Mouse (Mus musculus): ENCODE results near the gene Dock9. TPM values are rescaled to one million over a fixed set of nuclear protein-coding genes. Genes with fewer than 3 reads are reported as not detected.

Gene Dock9
- total and polyA plus RNA-seq, 3 experiments: 3.4 to 21.7 (median 9.3) TPM

- H3K9me3 ChIP-seq (replicated peaks): no peaks in the 10 kb centered on the region
- ATAC-seq (ENCODE audit: extremely low read depth, insufficient number of reproducible peaks, low FRiP score, poor library complexity, severe bottlenecking) (no peak), DNase-seq (ENCODE audit: low spot score) (no peak)
Measured at GRCm38 (mm10) chr14:121752686-121753426, 44.8 kb downstream of the Dock9 start.

DNA sequence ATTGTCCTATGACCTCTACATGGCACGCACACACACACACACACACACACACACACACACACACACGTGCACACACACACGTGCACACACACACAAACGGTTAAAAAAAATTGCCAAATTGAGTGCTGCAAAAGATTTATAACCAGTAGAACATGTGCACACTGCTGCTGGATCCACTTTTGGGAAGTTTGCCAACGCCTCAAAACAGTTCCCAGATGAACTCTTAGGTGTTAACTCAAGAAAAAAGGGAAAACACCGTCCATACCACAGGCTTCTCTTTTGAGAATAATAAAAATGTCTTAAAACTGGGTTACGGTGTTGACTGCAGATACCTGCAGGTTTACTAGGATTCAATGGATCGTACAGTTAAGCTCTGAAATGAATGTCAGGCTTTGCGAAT lies 48.0 kb downstream of the Dock9 start:
- Histone ChIP-seq H3K36me3 (replicated peaks) (no peaks in the 10 kb centered on the region), H3K9me3 (replicated peaks) (no peaks in the 10 kb centered on the region), H3K27me3 (ENCODE audit: insufficient read depth, low read length) (no peaks in the 10 kb centered on the region), H3K4me1 (ENCODE audit: insufficient read depth, low read depth, low read length) (peaks cover 2% of the 10 kb centered on the region; the same call in 1 of the 2 replicates), H3K4me3 (ENCODE audit: low read depth, low read length) (no peak overlapping the region)
- TF ChIP-seq GATA1 (IDR thresholded peaks at IDR 0.05; ENCODE audit: borderline replicate concordance, low read length): no peak
- TF ChIP-seq GATA2 (IDR thresholded peaks at IDR 0.05; ENCODE audit: borderline replicate concordance, low read depth, low read length): no peak
- no peak for TF ChIP-seq POLR2AphosphoS5 (IDR thresholded peaks at IDR 0.05; ENCODE audit: insufficient replicate concordance, low read depth, low read length)
- no peak for TF ChIP-seq CTCF (IDR thresholded peaks at IDR 0.05; ENCODE audit: low read depth, low read length)
- TF ChIP-seq TAL1 (conservative IDR thresholded peaks at IDR 0.05; ENCODE audit: low read depth, low read length): no peak
- DNase-seq (ENCODE audit: low spot score) (no peak), ATAC-seq (ENCODE audit: extremely low read depth, insufficient number of reproducible peaks, low FRiP score, poor library complexity, severe bottlenecking) (no peak)

More at GRCm38 (mm10) chr14:121752686-121753426, 44.8 kb downstream of the Dock9 start:
- no peaks in the 10 kb centered on the region for H3K36me3 ChIP-seq (replicated peaks)
- H3K4me1 ChIP-seq (ENCODE audit: insufficient read depth, low read depth, low read length): peaks cover 2% of the 10 kb centered on the region; the same call in 1 of the 2 replicates
- no peaks in the 10 kb centered on the region for H3K27me3 ChIP-seq (ENCODE audit: insufficient read depth, low read length)
- TF ChIP-seq TAL1 (conservative IDR thresholded peaks at IDR 0.05; ENCODE audit: low read depth, low read length) (no peak), GATA2 (IDR thresholded peaks at IDR 0.05; ENCODE audit: borderline replicate concordance, low read depth, low read length) (no peak), CTCF (IDR thresholded peaks at IDR 0.05; ENCODE audit: low read depth, low read length) (no peak), POLR2AphosphoS5 (IDR thresholded peaks at IDR 0.05; ENCODE audit: insufficient replicate concordance, low read depth, low read length) (no peak), GATA1 (IDR thresholded peaks at IDR 0.05; ENCODE audit: borderline replicate concordance, low read length) (no peak)
- H3K4me3 ChIP-seq (ENCODE audit: low read depth, low read length): no peak overlapping the region

DNA sequence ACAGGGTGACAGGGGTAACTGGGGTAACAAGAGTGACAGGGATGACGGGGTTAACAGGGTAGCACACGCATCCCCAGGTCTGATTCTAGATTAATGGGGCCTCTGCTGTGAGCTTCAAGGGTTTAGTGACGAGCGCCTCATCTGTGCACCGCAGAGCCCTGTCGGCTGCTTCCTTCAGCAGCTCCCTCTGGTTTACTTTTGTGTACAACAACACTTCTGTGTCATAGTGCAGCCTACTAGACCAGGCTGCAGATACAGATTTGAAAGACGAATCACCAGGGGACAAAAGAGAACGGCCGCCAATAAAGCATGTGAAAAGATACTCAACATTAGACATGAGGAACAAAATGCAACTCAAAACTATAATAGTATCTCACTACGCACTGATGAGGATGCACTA lies 48.6 kb downstream of the Dock9 start:
- DNase-seq (ENCODE audit: low spot score): no peak

DNA sequence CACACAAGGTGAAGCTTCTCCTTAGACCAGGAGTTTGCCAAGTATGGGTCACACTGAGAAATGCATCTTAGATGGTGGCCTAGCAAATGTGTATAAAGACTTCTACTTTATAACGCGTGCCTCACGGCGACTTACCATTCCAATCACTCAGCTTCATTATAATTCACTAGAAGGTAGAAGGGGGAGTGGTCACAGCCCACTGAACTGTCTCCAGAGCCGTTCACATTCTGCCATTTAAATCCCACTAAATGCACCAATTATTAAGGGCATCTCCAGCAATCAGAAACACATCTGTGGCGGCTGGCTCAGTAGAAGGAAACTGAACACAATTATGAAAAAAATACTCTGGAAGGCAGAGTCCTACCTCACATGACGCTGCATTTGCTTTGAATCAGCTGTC lies 50.3 kb downstream of the Dock9 start:
- H3K9me3 ChIP-seq (replicated peaks): no peaks in the 10 kb centered on the region
- no peak overlapping the region for H3K4me3 ChIP-seq (ENCODE audit: low read depth, low read length)
- H3K36me3 ChIP-seq (replicated peaks): no peaks in the 10 kb centered on the region
- TF ChIP-seq CTCF (IDR thresholded peaks at IDR 0.05; ENCODE audit: low read depth, low read length) (no peak), GATA2 (IDR thresholded peaks at IDR 0.05; ENCODE audit: borderline replicate concordance, low read depth, low read length) (no peak), GATA1 (IDR thresholded peaks at IDR 0.05; ENCODE audit: borderline replicate concordance, low read length) (no peak), POLR2AphosphoS5 (IDR thresholded peaks at IDR 0.05; ENCODE audit: insufficient replicate concordance, low read depth, low read length) (no peak), TAL1 (conservative IDR thresholded peaks at IDR 0.05; ENCODE audit: low read depth, low read length) (no peak)
- no peaks in the 10 kb centered on the region for H3K27me3 ChIP-seq (ENCODE audit: insufficient read depth, low read length)
- H3K4me1 ChIP-seq (ENCODE audit: insufficient read depth, low read depth, low read length): peaks cover 2% of the 10 kb centered on the region; the same call in 1 of the 2 replicates
- ATAC-seq (ENCODE audit: extremely low read depth, insufficient number of reproducible peaks, low FRiP score, poor library complexity, severe bottlenecking) (no peak), DNase-seq (ENCODE audit: low spot score) (no peak)

More for the DNA sequence above, 48.6 kb downstream of the Dock9 start:
- Histone ChIP-seq H3K36me3 (replicated peaks) (no peaks in the 10 kb centered on the region), H3K27me3 (ENCODE audit: insufficient read depth, low read length) (no peaks in the 10 kb centered on the region), H3K4me1 (ENCODE audit: insufficient read depth, low read depth, low read length) (peaks cover 2% of the 10 kb centered on the region; the same call in 1 of the 2 replicates), H3K4me3 (ENCODE audit: low read depth, low read length) (no peak overlapping the region), H3K9me3 (replicated peaks) (no peaks in the 10 kb centered on the region)
- TF ChIP-seq TAL1 (conservative IDR thresholded peaks at IDR 0.05; ENCODE audit: low read depth, low read length) (no peak), GATA2 (IDR thresholded peaks at IDR 0.05; ENCODE audit: borderline replicate concordance, low read depth, low read length) (no peak), POLR2AphosphoS5 (IDR thresholded peaks at IDR 0.05; ENCODE audit: insufficient replicate concordance, low read depth, low read length) (no peak)
- ATAC-seq (ENCODE audit: extremely low read depth, insufficient number of reproducible peaks, low FRiP score, poor library complexity, severe bottlenecking): no peak

DNA sequence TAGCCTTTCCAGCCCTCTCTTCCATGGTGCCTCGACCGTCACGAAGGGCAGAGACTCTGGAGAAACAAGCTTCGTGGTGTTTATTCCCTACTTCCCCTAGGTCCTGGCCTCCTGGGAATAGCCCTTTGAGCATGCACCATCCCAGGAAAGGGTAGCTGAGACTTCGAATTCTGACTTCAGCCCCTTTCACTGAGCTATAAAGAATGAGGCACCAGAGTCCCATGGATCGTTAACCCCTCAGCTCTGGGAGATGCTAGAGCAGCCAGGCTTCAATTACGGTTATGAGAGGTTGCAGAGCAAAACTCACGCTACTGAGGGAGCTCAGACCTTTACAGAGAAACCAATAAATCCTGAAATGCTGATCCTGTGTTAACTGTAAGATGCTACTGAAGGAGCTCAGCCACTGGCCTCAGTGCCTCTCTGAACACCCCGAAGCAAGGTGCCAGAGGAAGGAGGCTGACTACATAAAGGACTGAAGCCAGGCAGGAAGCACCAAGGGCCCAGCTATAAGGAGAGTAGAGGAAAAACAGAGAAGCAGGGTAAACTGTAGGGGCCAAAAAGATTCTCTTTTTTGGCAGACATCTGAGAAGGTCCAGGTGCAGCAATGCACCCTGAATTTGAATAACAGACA lies 53.7 kb downstream of the Dock9 start:
- TF ChIP-seq GATA2 (IDR thresholded peaks at IDR 0.05; ENCODE audit: borderline replicate concordance, low read depth, low read length): no peak
- Histone ChIP-seq H3K36me3 (replicated peaks) (no peaks in the 10 kb centered on the region), H3K4me1 (ENCODE audit: insufficient read depth, low read depth, low read length) (peaks cover 2% of the 10 kb centered on the region; the same call in 1 of the 2 replicates), H3K27me3 (ENCODE audit: insufficient read depth, low read length) (no peaks in the 10 kb centered on the region), H3K4me3 (ENCODE audit: low read depth, low read length) (no peak overlapping the region), H3K9me3 (replicated peaks) (no peaks in the 10 kb centered on the region)
- DNase-seq (ENCODE audit: low spot score) (no peak), ATAC-seq (ENCODE audit: extremely low read depth, insufficient number of reproducible peaks, low FRiP score, poor library complexity, severe bottlenecking) (no peak)

DNA sequence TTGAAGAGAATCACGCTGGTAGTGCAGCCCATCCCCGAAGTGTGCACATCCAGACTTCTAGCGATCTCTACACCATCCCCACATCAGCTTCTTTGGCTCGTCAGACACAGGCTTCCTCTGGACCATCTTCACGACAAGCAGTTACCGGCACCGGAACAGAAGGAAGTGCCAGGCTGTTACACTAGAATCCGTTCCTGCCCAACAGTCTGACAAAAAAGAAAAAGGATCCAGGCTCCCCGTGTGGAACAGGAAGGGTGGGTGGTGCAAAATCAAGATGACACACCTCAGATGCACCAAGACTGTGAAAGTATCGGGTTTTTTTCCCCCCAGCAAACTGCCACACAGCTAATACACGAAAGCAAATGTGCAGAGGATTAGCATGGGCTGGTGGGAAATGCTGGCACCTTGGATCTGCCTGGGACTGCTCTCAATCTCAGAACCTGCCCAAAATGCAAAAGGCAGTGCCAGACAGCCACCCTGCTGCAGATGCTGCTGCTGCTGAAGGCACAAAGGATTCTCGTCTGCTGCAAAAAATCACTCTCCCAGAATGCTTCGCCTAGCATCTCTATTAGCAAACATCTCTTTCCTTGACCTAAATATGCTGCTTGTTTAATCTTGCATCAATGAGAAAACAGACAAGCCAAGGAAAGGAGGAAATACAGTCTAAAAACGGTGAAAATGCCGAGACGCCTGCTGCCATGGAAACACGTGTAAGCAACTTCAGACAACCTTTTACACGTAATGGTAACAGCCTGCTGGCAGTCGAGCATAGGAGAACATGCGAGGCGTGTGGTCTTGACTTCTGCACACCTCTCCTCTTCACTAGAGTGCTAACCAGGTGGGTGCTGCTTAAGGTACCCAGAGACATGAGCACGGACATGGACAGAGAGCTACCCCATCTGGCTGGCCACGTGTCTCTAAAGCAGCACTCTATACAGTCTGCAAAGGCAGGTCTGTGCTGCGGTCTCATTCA lies 58.9 kb downstream of the Dock9 start:
- no peaks in the 10 kb centered on the region for H3K27me3 ChIP-seq (ENCODE audit: insufficient read depth, low read length)
- no peaks in the 10 kb centered on the region for H3K36me3 ChIP-seq (replicated peaks)
- no peaks in the 10 kb centered on the region for H3K9me3 ChIP-seq (replicated peaks)
- H3K4me1 ChIP-seq (ENCODE audit: insufficient read depth, low read depth, low read length): no peaks in the 10 kb centered on the region; the same call in 1 of the 2 replicates
- no peak overlapping the region for H3K4me3 ChIP-seq (ENCODE audit: low read depth, low read length)
- no peak for TF ChIP-seq GATA2 (IDR thresholded peaks at IDR 0.05; ENCODE audit: borderline replicate concordance, low read depth, low read length)
- DNase-seq (ENCODE audit: low spot score): no peak
- ATAC-seq (ENCODE audit: extremely low read depth, insufficient number of reproducible peaks, low FRiP score, poor library complexity, severe bottlenecking): no peak

All from G1E (cell line).